Mouse (Mus musculus) MEL (cell line): Measurements from ENCODE around the gene Mgam. TPM values are rescaled to one million over a fixed set of nuclear protein-coding genes. Genes with fewer than 3 reads are reported as not detected.

ENCODE experiments used
- DNase-seq: peaks from one replicate; pipeline ENCODE4 v3.0.0; 2011; ENCODE audit warnings: low read depth, low spot score
- H3K27ac ChIP-seq: 2 replicates; pipeline ENCODE4 v1.5.1; 2012; ENCODE audit warnings: low read depth, mild to moderate bottlenecking, control low read depth, low read length, moderate library complexity; ENCODE audit not compliant: control insufficient read depth
- H3K27me3 ChIP-seq, 2 experiments: fragments of 150-350 bp in 1 of 2; sonication (generic) in 1 of 2; 2 replicates each; pipeline ENCODE4 v1.6.1; 2012; ENCODE audit warnings: low read length in 2 of 2, mild to moderate bottlenecking in 2 of 2, improper control_type of control experiment in 1 of 2, moderate library complexity in 1 of 2; ENCODE audit not compliant: insufficient read depth in 2 of 2, control insufficient read depth in 1 of 2
- H3K36me3 ChIP-seq, 2 experiments: 2 replicates each; pipeline ENCODE4 v1.6.1; 2012 to 2014; ENCODE audit warnings: low read length in 2 of 2, improper control_type of control experiment in 1 of 2, inconsistent platforms in 1 of 2, mild to moderate bottlenecking in 1 of 2; ENCODE audit not compliant: insufficient read depth in 2 of 2, control insufficient read depth in 1 of 2
- H3K4me1 ChIP-seq, 2 experiments: fragments of 150-350 bp in 1 of 2; sonication (generic) in 1 of 2; 2 replicates each; pipeline ENCODE4 v1.6.1; 2012; ENCODE audit warnings: low read length in 2 of 2, improper control_type of control experiment in 1 of 2, mild to moderate bottlenecking in 1 of 2; ENCODE audit not compliant: insufficient read depth in 2 of 2, control insufficient read depth in 1 of 2
- H3K4me3 ChIP-seq, 2 experiments: fragments of 150-350 bp in 1 of 2; sonication (generic) in 1 of 2; 2 replicates each; pipeline ENCODE4 v1.5.1; 2012; ENCODE audit warnings: low read depth in 2 of 2, low read length in 2 of 2, mild to moderate bottlenecking in 2 of 2, moderate library complexity in 2 of 2, control low read depth in 1 of 2, improper control_type of control experiment in 1 of 2; ENCODE audit not compliant: control insufficient read depth in 1 of 2, insufficient read depth in 1 of 2
- H3K79me2 ChIP-seq: 2 replicates; pipeline ENCODE4 v1.6.1; 2012; ENCODE audit warnings: mild to moderate bottlenecking, low read length, moderate library complexity; ENCODE audit not compliant: control insufficient read depth, poor library complexity, insufficient read depth
- H3K9ac ChIP-seq: 2 replicates; pipeline ENCODE4 v1.6.1; 2012; ENCODE audit warnings: low read depth, mild to moderate bottlenecking, control low read depth, low read length, moderate library complexity; ENCODE audit not compliant: control insufficient read depth, poor library complexity, severe bottlenecking
- H3K9me3 ChIP-seq: fragments of 150-350 bp; sonication (generic); replicated peaks from 2 replicates; pipeline ENCODE4 v1.6.1; 2012; ENCODE audit warnings: mild to moderate bottlenecking, low read length, improper control_type of control experiment, moderate library complexity; ENCODE audit not compliant: insufficient read depth
- GABPA ChIP-seq: IDR thresholded peaks from 2 replicates; pipeline ENCODE4 v1.6.1; 2012; ENCODE audit warnings: low read depth, mild to moderate bottlenecking, inconsistent platforms, low read length, improper control_type of control experiment, moderate library complexity
- GATA1 ChIP-seq: IDR thresholded peaks from 2 replicates; pipeline ENCODE4 v1.6.1; 2011; ENCODE audit warnings: low read depth, low read length, improper control_type of control experiment
- HCFC1 ChIP-seq: IDR thresholded peaks from 2 replicates; pipeline ENCODE4 v1.6.1; 2012; ENCODE audit warnings: low read depth, mild to moderate bottlenecking, inconsistent platforms, low read length, improper control_type of control experiment, moderate library complexity
- MAX ChIP-seq: IDR thresholded peaks from 2 replicates; pipeline ENCODE4 v1.6.1; 2011; ENCODE audit warnings: low read length, improper control_type of control experiment
- NELFE ChIP-seq: IDR thresholded peaks from 2 replicates; pipeline ENCODE4 v1.6.1; 2011; ENCODE audit warnings: low read depth, low read length, improper control_type of control experiment
- POLR2A ChIP-seq, 2 experiments: IDR thresholded peaks; 2 replicates each; pipeline ENCODE4 v1.6.1; 2011 to 2012; ENCODE audit warnings: low read length in 2 of 2, mild to moderate bottlenecking in 2 of 2, control low read depth in 1 of 2, improper control_type of control experiment in 1 of 2, low read depth in 1 of 2, moderate library complexity in 1 of 2; ENCODE audit not compliant: control insufficient read depth in 1 of 2, insufficient read depth in 1 of 2, poor library complexity in 1 of 2
- RAD21 ChIP-seq: IDR thresholded peaks from 2 replicates; pipeline ENCODE4 v1.6.1; 2011; ENCODE audit warnings: mild to moderate bottlenecking, low read depth, low read length, improper control_type of control experiment
- SIN3A ChIP-seq: IDR thresholded peaks from 2 replicates; pipeline ENCODE4 v1.6.1; 2012; ENCODE audit warnings: low read length, improper control_type of control experiment, inconsistent platforms
- TAL1 ChIP-seq: IDR thresholded peaks from 2 replicates; pipeline ENCODE4 v1.6.1; 2012; ENCODE audit warnings: mild to moderate bottlenecking, inconsistent platforms, low read length, moderate library complexity, mixed read lengths
- UBTF ChIP-seq: IDR thresholded peaks from 2 replicates; pipeline ENCODE4 v1.6.1; 2012; ENCODE audit warnings: low read depth, mild to moderate bottlenecking, inconsistent platforms, low read length, improper control_type of control experiment, moderate library complexity, borderline replicate concordance; ENCODE audit not compliant: insufficient read depth
- USF2 ChIP-seq, 2 experiments: IDR thresholded peaks; 2 replicates each; pipeline ENCODE4 v1.6.1; 2011 to 2012; ENCODE audit warnings: improper control_type of control experiment in 2 of 2, low read length in 2 of 2, borderline replicate concordance in 1 of 2, inconsistent platforms in 1 of 2, low read depth in 1 of 2, mild to moderate bottlenecking in 1 of 2; ENCODE audit not compliant: insufficient read depth in 1 of 2
- ZKSCAN1 ChIP-seq: IDR thresholded peaks from 2 replicates; pipeline ENCODE4 v1.6.1; 2012; ENCODE audit warnings: low read depth, mild to moderate bottlenecking, inconsistent platforms, low read length, improper control_type of control experiment, moderate library complexity
- ZMIZ1 ChIP-seq: IDR thresholded peaks from 2 replicates; pipeline ENCODE4 v1.6.1; 2012; ENCODE audit warnings: low read depth, mild to moderate bottlenecking, inconsistent platforms, low read length, improper control_type of control experiment, moderate library complexity
- ZNF384 ChIP-seq: IDR thresholded peaks from 2 replicates; pipeline ENCODE4 v1.6.1; 2012; ENCODE audit warnings: low read depth, mild to moderate bottlenecking, inconsistent platforms, low read length, improper control_type of control experiment
- polyA plus RNA-seq, 2 experiments: library from polyadenylated mRNA; stranded (reverse) in 1 of 2; unstranded in 1 of 2; fragments of >175 nt in 1 of 2; fragments of >200 nt in 1 of 2; gene quantifications; 2 replicates each; pipeline versions ENCODE4 v1.2.1 to v1.2.4; 2012; ENCODE audit warnings: low replicate concordance in 2 of 2, low read depth in 1 of 2; ENCODE audit not compliant: insufficient read length in 2 of 2, insufficient read depth in 1 of 2, missing spikeins in 1 of 2
- total RNA-seq: library from RNA; depleted of rRNA; stranded (reverse); fragments of 300-350 nt; gene quantifications from 2 replicates; pipeline ENCODE4 v1.2.3, GENCODE M21; 2012

Gene Mgam
- total and polyA plus RNA-seq, 3 experiments, result not detected

GRCm38 (mm10) chr6:40778458-40778857, 149.8 kb downstream of the Mgam start:
- no peaks in the 10 kb centered on the region for H3K79me2 ChIP-seq
- no peaks in the 10 kb centered on the region for H3K36me3 ChIP-seq
- no peaks in the 10 kb centered on the region for H3K4me1 ChIP-seq
- no peak for TF ChIP-seq HCFC1
- no peak for TF ChIP-seq UBTF
- H3K9me3 ChIP-seq, result no peaks in the 10 kb centered on the region
- no peak for DNase-seq
- H3K4me3 ChIP-seq, result no peak overlapping the region
- no peaks in the 10 kb centered on the region for H3K27me3 ChIP-seq
- H3K27ac ChIP-seq, result no peak overlapping the region
- no peak overlapping the region for H3K9ac ChIP-seq

GRCm38 (mm10) chr6:40783637-40784036, 155.0 kb downstream of the Mgam start:
- Histone ChIP-seq H3K79me2 (no peaks in the 10 kb centered on the region), H3K9ac (no peak overlapping the region), H3K36me3 (no peaks in the 10 kb centered on the region), H3K4me1 (no peaks in the 10 kb centered on the region), H3K9me3 (no peaks in the 10 kb centered on the region), H3K4me3 (no peak overlapping the region), H3K27ac (no peak overlapping the region), H3K27me3 (no peaks in the 10 kb centered on the region)
- TF ChIP-seq POLR2A (IDR thresholded peaks at IDR 0.05; ENCODE audit: control insufficient read depth in 1 of 2, insufficient read depth in 1 of 2, low read depth in 1 of 2, low read length in 2 of 2, poor library complexity in 1 of 2), result no peak
- no peak for TF ChIP-seq MAX
- TF ChIP-seq NELFE, result no peak
- TF ChIP-seq HCFC1, result no peak
- no peak for TF ChIP-seq ZMIZ1
- TF ChIP-seq TAL1, result no peak
- TF ChIP-seq ZKSCAN1, result no peak
- TF ChIP-seq USF2 (IDR thresholded peaks at IDR 0.05; ENCODE audit: borderline replicate concordance in 1 of 2, insufficient read depth in 1 of 2, low read depth in 1 of 2, low read length in 2 of 2), result no peak
- TF ChIP-seq SIN3A, result no peak
- TF ChIP-seq UBTF, result no peak
- TF ChIP-seq GABPA, result no peak
- no peak for TF ChIP-seq RAD21
- no peak for DNase-seq

- no peak for TF ChIP-seq UBTF
- TF ChIP-seq HCFC1, result no peak
- TF ChIP-seq ZNF384, result no peak
- TF ChIP-seq GATA1, result no peak
- TF ChIP-seq, all 39 proteins: peak for 0
- H3K9ac ChIP-seq, result no peak overlapping the region
- H3K9me3 ChIP-seq, result no peaks in the 10 kb centered on the region
- no peak overlapping the region for H3K27ac ChIP-seq
- no peak overlapping the region for H3K4me3 ChIP-seq
- H3K36me3 ChIP-seq, result no peaks in the 10 kb centered on the region
- no peaks in the 10 kb centered on the region for H3K27me3 ChIP-seq
- no peaks in the 10 kb centered on the region for H3K79me2 ChIP-seq
- DNase-seq, result no peak
- H3K4me1 ChIP-seq, result no peaks in the 10 kb centered on the region
These were observed 155.7 kb downstream of the Mgam start for GRCm38 (mm10) chr6:40784378-40784777.
